Mouse (Mus musculus) c-Kit-positive CD71-positive TER-119-positive erythroid progenitor cells, embryonic 14.5 days (primary cell): ENCODE measurements around the gene Chrne.
A peak's percentile ranks its signal among the peaks of the same experiment; 100 is the strongest.

Source experiments
- DNase-seq: peaks from one replicate; pipeline ENCODE4 v3.0.0-alpha.2; 2013; ENCODE audit warnings: low spot score

Gene Chrne

DNA sequence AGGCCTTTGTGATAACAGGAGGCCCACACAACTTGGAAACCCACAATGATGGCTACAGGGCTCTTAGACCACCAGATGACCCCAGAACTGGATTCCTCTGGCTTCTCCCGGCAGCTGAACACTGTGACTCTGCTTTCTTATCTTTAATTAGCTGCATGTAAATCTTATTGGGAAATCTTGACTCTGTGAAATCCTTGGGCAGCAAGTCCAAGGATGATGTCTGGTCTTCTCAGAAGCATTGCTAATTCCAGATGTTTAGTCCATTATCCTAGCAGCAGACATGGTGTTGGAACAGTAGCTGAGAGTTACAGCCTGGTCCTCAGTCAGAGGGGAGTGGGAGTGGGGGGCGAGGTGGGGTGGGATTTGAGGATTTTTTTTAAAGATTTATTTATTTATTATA lies 9.4 kb upstream of the Chrne start:
- DNase-seq, result no peak

DNA sequence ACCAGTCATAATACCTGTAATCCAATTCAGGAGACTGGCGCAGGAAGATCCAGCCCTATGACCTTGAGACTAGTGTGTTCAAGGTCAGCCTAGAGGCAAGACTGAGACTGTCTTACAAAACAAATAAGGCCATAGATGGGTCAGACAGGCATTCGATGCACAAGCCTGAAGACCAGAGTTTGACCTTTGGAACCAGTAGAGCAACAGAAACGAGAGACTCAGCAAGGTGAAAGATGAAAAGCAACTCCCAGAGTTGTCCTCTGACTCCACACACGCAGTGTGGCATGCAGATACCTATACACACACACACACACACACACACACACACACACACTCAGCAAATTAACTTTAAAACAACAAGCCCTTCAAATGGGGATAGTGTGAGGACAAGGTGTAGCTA lies 7.9 kb upstream of the Chrne start:
- no peak for DNase-seq

DNA sequence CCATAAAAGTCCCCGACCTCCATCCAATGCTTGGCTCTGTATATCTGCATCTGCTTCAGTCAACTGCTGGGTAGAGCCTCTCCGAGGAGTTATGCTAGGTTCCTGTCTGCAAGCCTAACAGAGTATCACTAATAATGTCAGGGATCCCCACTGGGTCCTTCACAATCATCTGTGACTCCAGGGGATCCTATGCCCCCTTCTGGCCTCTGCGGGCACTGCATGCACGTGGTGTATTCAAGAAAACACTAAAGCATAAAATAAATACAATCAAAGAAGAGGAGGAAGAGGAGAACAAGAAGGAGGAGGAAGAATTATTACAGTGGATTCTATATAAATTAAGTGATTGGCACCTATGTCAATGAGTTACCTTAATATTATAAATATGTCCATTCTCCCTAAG lies 6.5 kb upstream of the Chrne start:
- DNase-seq, result peak; percentile 62

DNA sequence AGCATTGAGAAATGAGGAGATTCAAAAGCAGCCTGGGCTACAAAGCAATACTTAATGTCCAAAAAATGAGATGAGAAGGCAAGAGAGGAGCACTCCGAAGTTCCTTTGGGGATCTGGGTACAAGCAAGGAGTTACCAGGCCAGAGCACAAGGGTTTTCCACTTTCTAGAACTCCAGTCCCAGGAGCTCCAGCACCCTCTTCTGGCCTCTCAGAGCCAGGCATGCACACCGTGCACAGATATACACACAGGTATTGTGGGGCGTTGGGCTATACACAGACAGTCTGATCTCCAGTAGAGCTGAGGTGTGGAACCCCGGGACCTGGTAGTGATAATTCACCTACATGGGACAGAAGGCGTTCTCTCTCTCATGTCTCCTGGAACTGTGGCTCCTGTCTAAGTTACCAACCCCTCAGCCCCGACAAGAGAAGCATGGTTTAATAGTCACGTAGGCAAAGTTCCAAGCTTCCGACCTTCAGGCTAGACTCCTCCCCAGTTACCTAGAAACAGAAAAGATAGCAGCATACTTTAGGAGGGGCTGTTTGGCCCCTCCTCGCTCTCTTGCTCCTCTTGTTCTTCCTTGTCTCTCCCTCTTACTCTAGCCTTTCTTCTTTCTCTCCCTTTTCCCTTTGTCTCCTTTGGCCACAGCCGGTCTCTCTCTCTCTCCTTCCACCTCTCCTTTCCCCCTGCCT lies 4.2 kb upstream of the Chrne start:
- no peak for DNase-seq

DNA sequence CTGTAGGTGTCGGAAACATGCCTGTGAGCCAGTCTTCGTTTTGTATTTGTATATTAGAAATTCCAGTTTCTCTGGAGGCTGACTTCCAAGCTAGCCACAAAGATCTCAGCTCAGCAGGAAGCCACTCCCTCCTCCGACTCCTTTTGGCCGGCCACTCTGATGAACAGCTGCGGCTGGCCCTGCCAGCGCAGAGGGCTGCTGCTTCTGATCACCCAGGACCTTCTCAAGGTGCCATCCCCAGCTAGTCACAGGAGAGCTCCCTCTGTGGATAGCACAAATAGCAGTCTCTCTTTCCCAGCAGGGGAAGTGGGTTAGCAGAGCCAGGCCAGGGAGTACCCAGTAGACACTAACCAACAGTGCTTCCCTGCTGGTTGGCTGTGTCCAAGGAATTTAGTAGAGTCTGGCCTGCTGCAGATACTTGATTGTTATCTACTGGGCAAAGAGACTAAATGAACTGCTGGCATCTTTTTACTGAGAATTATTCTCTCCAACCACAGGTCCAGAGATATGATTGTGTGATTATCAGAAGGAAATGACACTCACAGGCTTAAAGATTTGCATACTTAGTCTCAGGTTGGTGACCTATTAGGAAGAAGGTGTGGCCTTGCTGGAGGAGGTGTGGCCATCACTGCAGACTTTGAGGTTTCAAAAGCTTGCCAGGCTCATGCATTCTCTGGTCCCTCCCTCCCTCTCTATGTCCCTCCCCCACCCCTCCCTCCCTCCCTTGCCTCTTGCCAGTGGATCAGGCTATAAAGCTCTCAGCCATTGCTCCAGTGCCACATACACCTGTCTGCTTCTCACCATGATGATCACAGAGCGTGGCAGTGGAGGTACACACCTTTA lies 3.2 kb upstream of the Chrne start:
- no peak for DNase-seq

DNA sequence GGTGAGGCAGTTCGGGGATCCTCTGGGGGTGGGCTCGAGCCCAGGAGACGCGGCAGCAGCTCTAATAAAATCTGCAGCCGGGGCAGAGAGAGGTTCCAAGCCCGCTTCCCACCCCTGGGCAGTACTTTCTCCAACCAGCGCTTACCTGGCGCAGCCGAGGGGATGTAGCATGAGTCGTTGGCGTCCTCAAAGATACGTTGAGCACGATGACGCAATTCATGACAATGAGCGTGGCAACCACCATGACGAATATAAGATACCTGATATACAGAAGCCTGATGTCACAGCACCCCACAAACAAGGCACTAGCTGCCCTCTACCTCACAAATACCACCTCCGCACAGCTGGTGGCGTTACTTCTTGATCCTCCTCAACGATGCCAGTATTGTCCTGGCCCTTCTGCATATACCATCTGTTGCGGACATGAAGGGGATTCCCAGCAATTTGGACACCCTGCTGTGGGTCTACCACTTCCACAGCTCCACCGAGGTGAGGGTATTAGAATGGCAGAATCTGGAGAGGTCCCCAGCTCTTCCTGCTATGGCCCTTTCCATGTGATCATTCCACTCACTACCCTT lies 3.4 kb downstream of the Chrne start, which contains the start of gene 4930544D05Rik:
4930544D05Rik (plus strand) TSS at position 333 of the 578 bp plus-strand sequence.
- no peak for DNase-seq

DNA sequence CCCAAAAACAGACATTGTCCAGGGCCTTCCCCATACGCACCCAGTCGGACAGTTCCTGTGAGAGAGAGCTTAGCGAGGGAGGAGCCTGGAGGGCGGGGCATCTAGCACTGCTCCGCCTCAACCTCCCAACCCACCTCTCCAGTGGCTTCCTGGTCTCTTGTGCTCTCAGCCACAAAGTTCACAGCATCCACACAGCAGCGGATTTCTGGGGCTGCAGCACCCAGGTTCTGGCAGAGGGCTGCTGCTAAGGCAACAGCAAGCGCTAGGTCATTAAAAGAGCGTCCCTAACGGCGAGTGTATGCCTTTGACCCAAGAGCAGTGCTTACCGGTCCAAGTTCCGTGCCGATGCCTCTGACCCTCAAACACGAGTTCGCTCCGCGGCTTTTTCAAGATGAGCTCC lies 3.9 kb downstream of the Chrne start:
- peak; percentile 66 for DNase-seq

DNA sequence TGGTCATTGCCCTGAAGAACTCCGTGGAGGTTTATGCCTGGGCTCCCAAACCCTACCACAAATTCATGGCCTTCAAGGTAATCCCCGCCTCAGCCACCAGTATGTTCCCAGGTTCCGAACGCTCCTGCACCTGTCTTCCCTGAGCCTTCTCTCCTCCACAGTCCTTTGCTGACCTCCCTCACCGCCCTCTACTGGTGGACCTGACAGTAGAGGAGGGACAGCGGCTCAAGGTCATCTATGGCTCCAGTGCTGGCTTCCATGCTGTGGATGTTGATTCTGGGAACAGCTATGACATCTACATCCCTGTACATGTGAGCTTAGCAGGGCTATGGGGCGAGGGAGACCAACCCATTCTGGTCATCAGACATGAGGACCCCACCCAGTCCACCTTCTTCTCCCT lies 6.5 kb downstream of the Chrne start:
- no peak for DNase-seq

DNA sequence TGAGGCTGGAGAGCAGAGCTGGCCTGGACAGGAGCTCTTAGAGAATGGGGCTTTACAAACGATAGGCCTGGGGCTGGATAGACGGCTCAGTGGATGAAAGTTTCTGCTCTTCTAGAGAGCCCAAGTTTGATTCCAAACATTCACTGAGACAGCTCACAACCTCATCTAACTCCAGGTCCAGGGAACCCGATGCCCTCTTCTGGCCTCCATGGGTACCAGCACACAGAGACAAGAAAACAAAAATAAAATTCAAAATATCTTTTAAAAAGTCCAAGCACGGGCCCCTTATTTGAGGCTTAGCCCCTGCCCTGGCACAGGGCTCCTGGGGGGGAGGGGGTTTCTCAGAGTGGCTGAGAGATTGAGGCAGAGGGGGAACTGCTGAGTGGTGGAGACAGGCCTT lies 8.3 kb downstream of the Chrne start:
- no peak for DNase-seq

DNA sequence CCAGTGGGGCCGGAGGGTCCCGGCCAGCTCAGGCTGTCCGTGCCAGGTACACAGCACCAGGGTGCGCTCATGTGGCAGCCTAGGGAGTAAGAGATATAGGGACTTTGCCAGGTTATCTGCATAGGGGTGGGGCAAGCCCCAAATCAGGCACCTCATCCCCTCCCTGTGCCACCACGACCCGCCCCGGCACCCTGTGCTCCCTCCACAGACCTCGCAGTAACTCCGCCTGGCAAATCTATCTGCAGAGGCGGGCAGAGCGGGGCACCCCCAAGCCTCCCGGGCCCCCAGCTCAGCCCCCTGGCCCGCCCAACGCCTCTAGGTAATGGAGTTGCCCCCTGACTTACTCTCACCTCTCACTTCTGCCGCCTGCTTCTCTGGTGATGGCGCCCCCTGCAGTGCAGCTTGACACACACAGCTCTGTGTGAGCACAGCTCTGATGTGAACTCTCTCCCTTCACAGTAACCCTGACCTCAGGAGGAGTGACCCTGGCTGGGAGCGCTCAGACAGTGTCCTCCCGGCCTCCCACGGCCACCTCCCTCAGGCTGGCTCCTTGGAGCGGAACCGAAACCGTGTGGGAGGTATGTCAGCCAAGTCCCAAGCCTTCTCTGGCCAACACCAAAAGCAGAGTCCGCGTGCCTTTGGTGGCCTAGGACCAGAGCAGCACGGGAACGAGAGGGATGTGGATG lies 10.5 kb downstream of the Chrne start:
- DNase-seq, result no peak

DNA sequence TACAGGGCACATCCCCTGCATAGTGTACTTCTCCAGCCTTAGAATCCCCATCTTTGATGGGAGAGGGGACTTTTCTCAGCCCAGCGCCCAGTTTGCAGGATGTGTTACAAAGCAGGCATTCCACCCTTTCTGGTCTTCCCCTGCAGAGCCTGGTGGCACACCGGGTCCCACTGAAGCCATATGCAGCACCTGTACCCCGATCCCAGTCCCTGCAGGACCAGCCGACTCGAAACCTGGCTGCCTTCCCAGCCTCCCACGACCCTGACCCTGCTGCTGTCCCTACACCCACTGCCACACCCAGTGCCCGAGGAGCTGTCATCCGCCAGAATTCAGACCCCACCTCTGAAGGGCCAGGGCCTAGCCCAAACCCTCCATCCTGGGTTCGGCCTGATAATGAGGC lies 11.4 kb downstream of the Chrne start:
- DNase-seq, result no peak

DNA sequence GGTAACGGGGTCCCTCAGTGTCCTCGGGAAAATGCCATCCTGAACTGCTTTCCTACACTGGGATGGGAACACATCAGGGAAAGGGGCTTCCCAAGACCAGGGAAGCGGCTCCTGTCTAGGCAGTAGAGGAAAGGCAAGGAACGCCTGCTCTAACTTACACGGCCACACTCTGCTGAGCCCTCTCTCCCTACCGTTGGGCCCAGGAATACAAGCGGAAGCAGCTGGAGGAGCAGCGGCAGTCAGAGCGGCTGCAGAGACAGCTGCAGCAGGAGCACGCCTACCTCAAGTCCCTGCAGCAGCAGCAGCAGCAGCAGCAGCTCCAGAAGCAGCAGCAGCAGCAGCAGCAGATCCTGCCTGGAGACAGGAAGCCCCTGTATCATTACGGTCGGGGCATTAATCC lies 12.3 kb downstream of the Chrne start:
- DNase-seq, result no peak

DNA sequence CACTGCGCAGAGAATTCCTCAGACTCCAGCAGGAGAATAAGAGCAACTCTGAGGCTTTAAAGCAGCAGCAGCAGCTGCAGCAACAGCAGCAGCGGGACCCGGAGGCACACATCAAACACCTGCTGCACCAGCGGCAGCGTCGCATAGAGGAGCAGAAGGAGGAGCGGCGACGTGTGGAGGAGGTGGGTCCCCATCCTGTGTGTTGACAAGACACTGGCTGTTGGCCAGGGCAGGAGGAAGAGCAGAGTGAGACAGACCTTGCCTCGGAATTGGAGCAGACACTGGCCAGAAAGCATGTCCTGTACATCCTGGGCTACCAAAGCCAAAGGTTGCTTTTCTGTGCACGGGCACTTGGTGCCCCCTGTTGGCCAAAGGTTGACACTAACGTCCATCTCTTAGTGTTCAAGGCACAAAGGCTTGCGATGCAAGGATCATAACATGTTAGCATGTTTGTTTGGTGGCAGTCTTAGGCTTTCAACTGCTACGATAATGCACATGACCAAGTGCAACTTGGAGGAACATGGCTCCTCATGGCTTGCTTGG lies 13.9 kb downstream of the Chrne start:
- peak; percentile 69 for DNase-seq

DNA sequence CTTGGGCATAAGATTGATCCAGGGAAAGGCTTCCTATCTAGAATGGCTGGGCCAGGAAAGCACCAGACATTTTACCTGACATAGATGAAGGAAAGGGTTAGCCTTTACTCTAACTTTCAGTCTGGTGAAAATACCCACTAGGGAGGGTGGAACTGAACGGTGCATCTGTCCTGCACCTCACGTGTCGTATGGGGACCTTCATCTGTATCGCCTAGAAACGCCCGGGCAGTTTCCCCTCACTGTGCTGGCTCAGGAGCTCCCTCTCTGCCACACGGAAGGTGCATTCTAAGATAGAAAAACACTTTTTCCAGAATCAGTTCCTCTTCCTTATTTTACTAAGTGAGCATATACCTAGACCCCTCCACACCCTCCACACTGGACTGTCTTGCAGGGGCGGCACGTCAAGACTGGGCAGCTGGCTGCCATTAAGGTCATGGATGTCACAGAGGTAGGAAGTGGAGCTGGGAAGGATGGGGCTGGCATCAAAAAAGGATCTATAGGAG lies 20.5 kb downstream of the Chrne start:
- no peak for DNase-seq

DNA sequence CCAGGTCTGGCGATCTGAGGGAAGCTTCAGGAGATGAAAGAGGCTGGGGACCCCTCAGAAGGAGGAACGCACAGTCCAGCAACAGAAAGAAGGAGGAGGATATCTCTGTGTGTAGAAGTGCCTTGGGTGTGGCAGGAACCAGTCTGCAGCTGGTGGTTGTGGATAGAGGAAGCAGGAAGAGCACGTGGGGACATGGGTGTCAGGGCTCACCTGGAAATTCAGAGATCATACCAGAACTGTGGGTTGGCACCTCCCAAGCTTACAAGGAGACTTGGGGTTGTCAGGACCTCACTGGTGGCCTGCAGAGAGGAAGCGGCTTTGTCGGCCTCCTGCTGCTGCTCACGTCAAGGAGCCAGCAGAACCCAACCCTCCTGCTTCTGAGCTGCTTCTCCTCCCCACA lies 21.7 kb downstream of the Chrne start:
- no peak for DNase-seq

DNA sequence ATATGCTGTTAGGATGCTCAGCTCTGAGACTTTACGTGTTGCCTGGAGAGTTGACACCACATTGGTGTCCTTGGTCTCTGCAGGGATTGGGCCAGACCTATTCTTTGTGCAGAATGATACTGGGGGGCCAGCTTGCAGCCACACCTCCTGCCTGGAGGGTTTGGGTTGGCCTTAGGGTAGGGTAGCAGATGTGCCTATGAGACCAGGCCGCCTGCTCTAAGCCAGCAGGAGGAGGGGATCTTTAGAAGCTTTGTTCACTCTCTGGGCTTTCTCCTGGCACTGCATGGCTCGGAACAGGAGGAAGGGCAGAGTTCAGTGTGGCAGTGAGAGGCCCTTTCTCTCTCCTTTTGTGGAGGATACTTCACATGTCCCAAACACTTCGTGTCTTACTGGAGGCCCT lies 22.9 kb downstream of the Chrne start:
- DNase-seq, result no peak

DNA sequence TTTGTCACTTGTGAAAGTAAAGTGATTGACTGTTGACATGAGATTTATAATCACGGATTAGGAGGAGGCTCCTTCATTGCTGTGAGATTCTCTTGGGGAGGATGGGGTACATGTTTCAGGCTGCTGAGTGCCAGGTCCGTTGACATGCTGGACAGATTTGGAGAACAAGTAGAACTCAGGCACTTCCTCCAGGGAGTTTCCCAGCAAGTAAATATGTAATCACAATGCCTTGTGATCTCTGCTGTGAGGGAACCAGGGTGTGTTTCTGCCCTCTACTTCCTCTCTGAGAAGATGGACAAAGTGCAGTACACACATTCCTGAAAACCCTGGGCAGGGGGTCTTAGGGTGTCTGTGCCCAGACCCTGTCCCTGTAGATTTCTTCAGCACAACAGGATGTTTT lies 23.4 kb downstream of the Chrne start:
- no peak for DNase-seq

DNA sequence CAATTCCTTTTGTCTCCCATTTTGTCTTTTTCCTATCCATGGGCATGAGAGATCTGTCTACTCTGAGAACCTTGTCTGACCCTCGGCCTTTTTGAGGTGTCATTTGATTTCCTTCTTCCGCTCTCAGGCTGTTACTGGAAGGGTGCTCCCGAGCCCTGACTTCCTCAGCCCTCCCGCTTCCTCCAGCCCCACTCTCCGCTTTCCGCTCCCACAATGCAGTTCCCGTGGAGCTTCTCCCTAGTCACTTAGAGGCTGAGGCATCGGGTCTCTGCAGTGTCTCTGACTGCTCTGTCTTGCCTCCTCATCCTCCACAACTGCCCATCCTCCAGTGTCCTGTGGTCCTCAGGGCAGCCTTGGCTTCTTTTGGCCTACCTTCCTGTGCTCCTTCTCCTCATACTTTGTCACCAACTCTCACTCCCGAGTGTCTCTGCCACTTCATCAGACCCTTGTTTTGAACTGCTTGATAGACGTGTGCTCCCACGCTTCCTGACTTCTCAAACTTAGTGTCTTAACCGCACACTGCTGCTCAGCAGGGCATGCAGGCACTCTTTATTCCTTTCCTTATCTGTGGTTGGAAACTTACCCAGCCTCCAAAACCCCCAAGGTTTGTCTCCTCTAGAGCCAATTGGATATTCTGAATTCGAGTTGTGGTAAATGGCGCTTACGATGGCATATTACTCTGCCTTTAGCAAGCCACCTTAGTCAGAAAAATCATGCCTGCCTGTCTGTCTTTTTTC lies 24.6 kb downstream of the Chrne start:
- no peak for DNase-seq

DNA sequence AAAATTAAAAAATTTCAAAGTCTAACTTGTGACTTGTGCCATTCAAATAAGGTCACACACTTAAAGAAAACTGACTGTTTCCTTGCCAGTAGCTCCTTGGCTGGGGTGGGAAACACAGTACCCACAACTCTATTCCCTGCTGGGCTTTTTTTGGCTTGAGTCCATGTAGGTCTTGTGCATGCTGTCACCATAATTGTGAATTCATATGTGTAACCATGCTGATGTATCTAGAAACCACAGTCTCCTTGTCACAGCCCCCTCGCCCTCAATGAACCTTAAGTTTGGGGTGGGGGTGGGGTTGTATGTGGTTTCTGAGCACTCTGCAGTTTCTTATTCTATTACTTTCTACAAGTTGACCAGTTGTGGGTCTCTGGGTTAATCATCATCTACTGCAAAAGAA lies 27.3 kb downstream of the Chrne start:
- DNase-seq, result no peak

DNA sequence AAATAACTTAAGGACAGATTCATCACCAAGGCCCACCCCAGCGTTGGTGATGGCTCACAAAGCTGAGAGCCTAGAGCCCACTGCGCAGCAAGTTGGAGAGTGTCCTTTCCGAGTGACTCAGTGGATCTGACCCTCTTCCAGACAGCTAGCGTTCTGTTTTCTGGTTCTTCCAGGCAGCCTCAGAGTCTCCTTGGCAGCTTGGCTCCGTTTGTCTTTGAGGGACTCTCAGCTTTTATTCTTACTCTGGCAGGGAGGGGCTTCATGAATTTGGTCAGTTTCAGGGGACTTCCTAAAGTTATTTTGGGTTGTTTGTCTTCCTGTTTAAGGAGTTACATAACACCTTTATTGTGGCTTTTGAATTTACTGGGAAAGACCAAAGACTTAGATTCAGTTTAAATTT lies 32.1 kb downstream of the Chrne start:
- no peak for DNase-seq

DNA sequence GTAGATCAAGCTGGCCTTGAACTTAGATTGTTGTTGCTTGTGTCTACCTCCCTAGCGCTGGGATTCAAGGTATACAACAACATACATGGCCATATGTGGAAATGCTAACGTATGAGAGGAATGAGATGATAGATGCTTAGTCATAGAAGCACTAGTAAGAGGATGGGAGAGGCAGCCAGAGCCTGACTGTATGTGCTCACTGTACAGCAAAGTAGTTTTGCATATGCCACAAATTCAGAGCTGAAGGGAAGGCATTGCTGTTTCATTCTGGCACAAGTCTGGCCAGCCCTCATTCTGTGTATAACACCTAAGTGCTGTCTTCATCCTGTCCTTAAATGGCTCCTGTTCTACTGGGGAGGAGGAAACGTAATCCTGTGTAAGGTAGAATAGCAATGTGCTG lies 32.8 kb downstream of the Chrne start:
- no peak for DNase-seq

DNA sequence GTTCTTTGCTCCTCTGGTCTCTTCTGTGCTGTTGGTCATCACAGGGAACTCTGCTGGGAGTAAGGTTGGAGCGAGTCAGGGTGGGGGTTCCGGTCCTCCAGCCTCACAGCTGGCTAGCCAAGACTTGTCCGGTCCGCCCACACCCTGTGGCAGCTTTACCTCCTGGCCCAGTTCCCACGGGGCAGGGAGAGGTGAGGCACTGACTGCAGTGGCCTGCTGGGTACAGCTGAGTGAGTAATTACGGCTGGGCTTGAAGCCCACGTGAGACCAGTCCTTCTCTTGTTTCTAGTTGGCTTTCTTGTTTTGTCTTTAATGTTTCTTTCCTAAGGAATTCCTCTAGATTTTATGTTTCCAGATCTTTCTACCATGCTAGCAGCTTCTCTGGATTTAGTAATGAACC lies 33.6 kb downstream of the Chrne start:
- DNase-seq, result no peak
